Mouse (Mus musculus) gastrocnemius, adult 2 months (tissue): Measurements from ENCODE around the gene Zc3h7a. TPM values are rescaled to one million over a fixed set of nuclear protein-coding genes. Genes with fewer than 3 reads are reported as not detected.
A peak's percentile ranks its signal among the peaks of the same experiment; 100 is the strongest.
"Not testable (repeated sequence)": the region's sequence is repeated elsewhere in the genome, so short reads cannot be mapped to it uniquely, and the experiment has no call there.

Experiments used
- DNase-seq: peaks from one replicate; pipeline ENCODE4 v3.0.0; 2022
- H3K27ac ChIP-seq: fragments of 200-600 bp; 2 replicates; pipeline ENCODE4 v1.8.1; 2022; ENCODE audit warnings: mild to moderate bottlenecking
- H3K4me3 ChIP-seq: fragments of 200-600 bp; 2 replicates; pipeline ENCODE4 v1.8.1; 2022; ENCODE audit warnings: mild to moderate bottlenecking, moderate library complexity
- CTCF ChIP-seq: fragments of 200-600 bp; IDR thresholded peaks from 2 replicates; pipeline ENCODE4 v1.8.1; 2022; ENCODE audit warnings: antibody characterized with exemption, mild to moderate bottlenecking, moderate library complexity
- intact Hi-C: fragments of 180-260 bp; cut with DNase I; formaldehyde crosslinking; loops from one replicate; pipeline ENCODE4 v1.15.1; 2025
- total RNA-seq, 2 experiments: library from RNA; stranded (reverse); gene quantifications; 2 replicates each; pipeline ENCODE4 v1.2.3; 2021

The Zc3h7a gene
- total RNA-seq, 2 experiments from 2014 or later: 17.0 to 20.0 TPM

- peak overlapping the region; percentile 97 for H3K27ac ChIP-seq
- no peak for DNase-seq
- H3K4me3 ChIP-seq: peak overlapping the region; percentile 100
- TF ChIP-seq CTCF: no peak
- intact Hi-C loops: loop anchor here (2.0 to 10.0 kb wide), 2 partner anchors 26 to 148 kb away; partner anchors contain the start of genes Rsl1d1 and Snx29
These were observed 671 bp upstream of the Zc3h7a start for GRCm38 (mm10) chr16:11176884-11177244.

- no peak; the same call in 1 of the 2 replicates for TF ChIP-seq CTCF
- Histone ChIP-seq H3K4me3 (peak overlapping the region; percentile 100), H3K27ac (peak overlapping the region; percentile 97)
- DNase-seq: peak; percentile 77
- intact Hi-C loops: loop anchor here (2.0 to 10.0 kb wide), 3 partner anchors 27 to 149 kb away; partner anchors contain the start of genes Rsl1d1 and Snx29
These were observed 545 bp downstream of the Zc3h7a start for GRCm38 (mm10) chr16:11175489-11176207.

- DNase-seq: no peak
- Histone ChIP-seq H3K27ac (peak overlapping the region; percentile 97), H3K4me3 (peak overlapping the region; percentile 100)
- intact Hi-C loops: loop anchor here (2.0 to 10.0 kb wide), 2 partner anchors 138 to 150 kb away; partner anchors contain the start of gene Snx29
- no peak for TF ChIP-seq CTCF
These were observed 1.1 kb downstream of the Zc3h7a start for GRCm38 (mm10) chr16:11175100-11175488.

- Histone ChIP-seq H3K4me3 (peak overlapping the region; percentile 100), H3K27ac (peak overlapping the region; percentile 97)
- peak; percentile 63 for TF ChIP-seq CTCF
- intact Hi-C loops: loop anchor here (2.0 to 10.0 kb wide), 2 partner anchors 138 to 150 kb away; partner anchors contain the start of gene Snx29
- peak; percentile 51 for DNase-seq
These were observed 1.5 kb downstream of the Zc3h7a start for GRCm38 (mm10) chr16:11174671-11175081.

GRCm38 (mm10) chr16:11171679-11172078, 4.5 kb downstream of the Zc3h7a start:
- H3K27ac ChIP-seq: no peak overlapping the region
- TF ChIP-seq CTCF: no peak
- intact Hi-C loops: loop anchor here (2.0 to 10.0 kb wide), 2 partner anchors 153 to 291 kb away; partner anchors contain the start of gene Snx29
- DNase-seq: no peak
- H3K4me3 ChIP-seq: no peak overlapping the region

GRCm38 (mm10) chr16:11166431-11166830, 9.8 kb downstream of the Zc3h7a start:
- intact Hi-C loops: no loop called here
- H3K27ac ChIP-seq: no peak overlapping the region
- H3K4me3 ChIP-seq: no peak overlapping the region
- TF ChIP-seq CTCF: no peak
- no peak for DNase-seq

GRCm38 (mm10) chr16:11164695-11165255, 11.4 kb downstream of the Zc3h7a start:
- H3K4me3 ChIP-seq: no peak overlapping the region
- intact Hi-C loops: no loop called here
- no peak overlapping the region; the same call in 1 of the 2 replicates for H3K27ac ChIP-seq
- TF ChIP-seq CTCF: no peak
- no peak for DNase-seq

GRCm38 (mm10) chr16:11157721-11158120, 18.5 kb downstream of the Zc3h7a start:
- H3K4me3 ChIP-seq, DNase-seq, intact Hi-C loops, H3K27ac ChIP-seq: not testable (repeated sequence)

GRCm38 (mm10) chr16:11154500-11154899, 21.7 kb downstream of the Zc3h7a start:
- no peak overlapping the region for H3K27ac ChIP-seq
- peak; percentile 41 for TF ChIP-seq CTCF
- DNase-seq: no peak
- H3K4me3 ChIP-seq: no peak overlapping the region
- intact Hi-C loops: no loop called here

- peak; percentile 99 for DNase-seq
- intact Hi-C loops, H3K27ac ChIP-seq, H3K4me3 ChIP-seq: not testable (repeated sequence)
These were observed 32.3 kb downstream of the Zc3h7a start for GRCm38 (mm10) chr16:11143706-11144483.

- H3K4me3 ChIP-seq: peak within 1 kb of the TSS; percentile 85
- peak within 1 kb of the TSS; percentile 98 for H3K27ac ChIP-seq
- peak; percentile 4; the same call in 1 of the 2 replicates for TF ChIP-seq CTCF
- intact Hi-C loops: no loop called here
- DNase-seq: peak; percentile 100
These were observed 41.5 kb downstream of the Zc3h7a start, which contains the start of gene Txndc11 for GRCm38 (mm10) chr16:11134348-11135344. TSS of gene Txndc11 (minus strand) at chr16:11134650.
